Mouse (Mus musculus) thymus, postnatal 0 days (tissue): ENCODE results near the gene Tgm1. TPM values are rescaled to one million over a fixed set of nuclear protein-coding genes. Genes with fewer than 3 reads are reported as not detected.

ENCODE experiments used
- DNase-seq: peaks from one replicate; pipeline ENCODE4 v3.0.0-alpha.2; 2015; ENCODE audit warnings: low spot score
- polyA plus RNA-seq: library from polyadenylated mRNA; unstranded; fragments of >200 nt; fragmentation: Nextera tagmentation; extraction: Ambion mirVana; gene quantifications from 2 replicates; pipeline ENCODE4 v1.2.1, GENCODE M21; 2015

The Tgm1 gene
- polyA plus RNA-seq = 2.0 and 3.0 TPM in 2 replicates

DNA sequence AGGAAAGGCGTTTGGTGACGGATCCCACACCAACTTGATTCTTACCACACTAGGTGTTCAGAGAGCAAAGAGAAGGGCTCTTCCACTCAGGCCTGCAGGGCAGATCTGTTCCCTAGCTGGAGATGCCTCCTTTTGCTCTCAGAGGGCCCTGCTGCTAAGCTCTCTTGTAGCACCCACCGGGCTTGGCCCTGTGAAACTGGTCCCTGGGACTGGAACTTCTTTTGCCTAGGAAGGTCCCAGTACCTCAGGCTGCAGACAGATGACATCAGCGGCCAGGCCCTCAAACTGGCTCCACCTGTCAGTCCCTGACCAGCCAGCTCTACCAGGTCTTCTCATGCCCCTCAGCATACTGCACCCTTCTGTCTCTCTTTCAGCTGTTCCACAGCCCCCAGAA lies at the start of gene Tgm1:
TSS of gene Tgm1 (minus strand) at position 198 of the 394 bp plus-strand sequence.
- no peak for DNase-seq

- no peak for DNase-seq
Observed at GRCm38 (mm10) chr14:55763166-55763565, 49.4 kb upstream of the Tgm1 start.

DNA sequence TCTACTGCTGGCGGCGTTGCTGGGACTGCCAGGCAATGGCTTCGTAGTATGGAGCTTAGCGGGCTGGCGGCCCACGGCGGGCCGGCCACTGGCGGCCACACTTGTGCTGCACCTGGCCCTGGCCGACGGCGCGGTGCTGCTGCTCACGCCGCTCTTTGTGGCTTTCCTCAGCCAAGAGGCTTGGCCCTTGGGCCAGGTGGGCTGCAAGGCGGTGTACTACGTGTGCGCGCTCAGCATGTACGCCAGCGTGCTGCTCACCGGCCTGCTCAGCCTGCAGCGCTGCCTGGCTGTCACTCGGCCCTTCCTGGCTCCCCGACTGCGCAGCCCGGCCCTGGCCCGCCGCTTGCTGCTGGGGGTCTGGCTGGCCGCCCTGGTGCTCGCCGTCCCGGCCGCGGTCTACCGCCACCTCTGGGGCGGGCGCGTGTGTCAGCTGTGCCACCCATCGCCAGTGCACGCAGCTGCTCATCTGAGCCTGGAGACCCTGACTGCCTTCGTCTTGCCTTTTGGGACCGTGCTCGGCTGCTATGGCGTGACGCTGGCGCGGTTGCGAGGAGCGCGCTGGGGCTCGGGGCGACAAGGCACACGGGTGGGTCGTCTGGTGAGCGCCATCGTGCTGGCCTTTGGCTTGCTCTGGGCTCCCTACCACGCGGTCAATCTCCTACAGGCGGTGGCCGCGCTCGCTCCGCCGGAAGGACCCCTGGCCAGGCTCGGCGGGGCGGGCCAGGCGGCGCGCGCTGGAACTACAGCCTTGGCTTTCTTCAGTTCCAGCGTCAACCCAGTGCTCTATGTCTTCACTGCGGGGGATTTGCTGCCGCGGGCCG lies 48.5 kb upstream of the Tgm1 start:
- DNase-seq = peak; percentile 44

DNA sequence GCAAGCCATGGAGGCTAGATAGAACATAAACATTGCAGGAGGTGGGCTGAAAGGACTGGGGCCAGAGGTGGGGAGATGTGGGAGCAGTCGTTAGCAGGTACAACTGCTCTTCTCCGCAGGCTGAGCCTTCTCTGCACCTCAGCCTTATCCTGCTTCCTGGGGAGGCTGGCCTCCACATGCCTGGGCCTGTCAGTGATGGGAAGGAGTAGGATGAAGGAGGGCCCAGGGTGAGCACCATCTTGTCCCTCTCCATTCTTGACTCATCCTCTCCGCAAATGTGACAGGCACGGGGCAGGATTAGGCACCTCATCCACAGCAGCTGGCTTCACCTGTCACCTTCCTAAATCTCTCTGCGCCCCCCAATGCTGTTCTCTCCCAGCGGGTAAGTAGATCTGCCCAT lies 47.4 kb upstream of the Tgm1 start, which contains the start of gene Ltb4r2:
TSS of gene Ltb4r2 (plus strand) at position 266 of the 400 bp plus-strand sequence.
- no peak for DNase-seq

DNA sequence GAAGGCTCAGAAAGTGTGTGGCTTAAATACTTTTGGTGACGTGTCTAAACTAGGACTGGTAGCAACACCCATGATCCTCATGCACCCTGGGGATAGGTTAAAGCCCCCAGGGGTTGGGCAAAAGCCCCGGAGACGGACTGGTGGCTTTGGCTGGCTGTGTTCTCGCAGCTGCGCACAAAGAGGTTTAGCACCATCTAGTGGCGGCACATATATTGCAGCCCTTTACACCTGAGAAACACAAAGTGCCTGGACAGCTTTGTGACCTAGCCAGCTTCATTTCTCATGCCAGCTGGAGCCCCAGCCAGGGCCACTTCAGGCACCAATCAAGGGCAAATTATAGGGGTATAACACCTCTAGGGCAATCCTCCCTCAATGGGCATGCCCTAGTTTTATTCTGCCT lies 46.4 kb upstream of the Tgm1 start:
- DNase-seq = peak; percentile 85

DNA sequence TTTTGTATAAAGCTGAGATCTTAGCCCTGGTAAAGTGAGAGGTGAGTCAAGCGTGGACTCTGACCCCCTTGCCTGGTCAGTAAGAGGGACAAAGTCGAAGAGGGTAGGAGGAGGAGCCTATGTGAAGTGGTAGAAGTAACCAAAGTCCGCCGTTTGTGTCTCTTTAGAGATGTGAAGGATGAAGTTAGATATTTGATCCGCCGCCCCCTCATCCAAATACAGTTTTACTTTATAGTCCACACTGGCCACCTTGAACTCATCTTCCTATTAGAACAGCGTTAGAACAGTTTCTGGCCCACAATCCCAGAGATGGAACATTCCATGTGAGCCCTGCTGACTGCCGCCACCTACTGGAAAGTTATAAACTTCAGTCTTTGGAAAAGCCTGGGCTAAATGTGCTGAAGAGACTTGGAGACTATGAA lies 44.6 kb upstream of the Tgm1 start, which contains the start of gene Cideb:
TSS of gene Cideb (minus strand) at position 96 of the 422 bp plus-strand sequence.
- peak; percentile 46 for DNase-seq

- DNase-seq = no peak
Observed at GRCm38 (mm10) chr14:55757566-55757965, 43.8 kb upstream of the Tgm1 start.

- DNase-seq = no peak
Observed at GRCm38 (mm10) chr14:55747051-55747847, 33.5 kb upstream of the Tgm1 start.

DNA sequence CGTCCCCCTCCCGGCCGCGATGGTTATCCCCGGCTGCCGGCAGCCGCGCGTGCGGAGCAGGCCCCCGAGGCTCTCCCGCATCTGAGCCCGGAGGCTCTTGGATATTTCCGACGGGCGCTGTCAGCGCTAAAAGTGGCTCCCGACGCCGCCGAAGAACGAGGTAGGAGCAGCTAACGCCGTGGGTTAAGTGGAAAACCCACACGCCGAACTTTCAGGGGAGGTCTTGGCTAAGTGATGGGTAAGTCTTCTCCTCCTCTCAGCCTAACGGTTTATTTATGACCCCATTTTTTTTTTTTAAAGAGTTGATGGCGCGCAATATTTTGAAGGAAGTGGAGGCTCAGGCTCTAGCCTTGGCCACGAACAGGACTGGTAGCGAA lies 32.1 kb upstream of the Tgm1 start:
- no peak for DNase-seq

DNA sequence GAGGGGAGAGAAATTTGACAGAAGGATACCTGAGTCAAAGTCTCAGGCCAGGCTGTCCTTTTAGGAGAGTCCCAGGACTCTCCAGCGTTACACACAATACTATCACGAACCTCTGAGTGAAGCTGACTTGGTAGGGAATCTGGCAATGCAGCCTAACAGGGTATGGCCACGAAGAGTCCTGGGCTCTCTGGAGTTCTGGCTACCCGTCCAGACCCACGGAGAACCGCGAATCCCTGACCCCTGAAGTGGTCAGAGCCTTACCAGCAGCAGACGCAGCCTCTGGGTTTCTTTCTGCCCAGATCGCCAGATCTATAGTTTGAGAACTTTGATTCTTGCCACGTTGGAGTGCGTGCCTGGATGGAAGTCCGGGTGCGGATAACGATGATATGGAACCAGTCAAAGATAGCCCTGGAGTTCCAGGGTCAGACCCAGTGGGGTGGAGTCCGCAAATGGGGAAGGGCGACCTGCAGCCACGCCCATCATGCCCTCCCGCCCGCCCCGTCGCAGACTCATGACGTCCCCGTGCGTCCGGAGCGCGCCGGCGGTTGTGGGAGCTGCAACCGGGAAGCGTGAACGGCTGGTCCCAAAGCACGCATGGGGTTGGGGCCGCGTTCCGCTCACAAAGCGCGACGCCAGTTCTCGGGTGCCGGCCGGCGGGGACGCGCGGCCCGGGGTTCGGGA lies 31.6 kb upstream of the Tgm1 start, which contains the start of the genes Dhrs1 and Nop9:
TSS of gene Dhrs1 (minus strand) at position 511 of the 681 bp plus-strand sequence.
TSS of gene Nop9 (plus strand) at position 514 of the 681 bp plus-strand sequence.
- DNase-seq = peak; percentile 85

GRCm38 (mm10) chr14:55743711-55744110 lies 30.0 kb upstream of the Tgm1 start:
- peak; percentile 87 for DNase-seq

GRCm38 (mm10) chr14:55737086-55737687 lies 23.5 kb upstream of the Tgm1 start:
- no peak for DNase-seq

- no peak for DNase-seq
Observed at GRCm38 (mm10) chr14:55735758-55736157, 22.0 kb upstream of the Tgm1 start.

- DNase-seq = no peak
Observed at GRCm38 (mm10) chr14:55735334-55735733, 21.6 kb upstream of the Tgm1 start.

- DNase-seq = no peak
Observed at GRCm38 (mm10) chr14:55734869-55735268, 21.1 kb upstream of the Tgm1 start.

DNA sequence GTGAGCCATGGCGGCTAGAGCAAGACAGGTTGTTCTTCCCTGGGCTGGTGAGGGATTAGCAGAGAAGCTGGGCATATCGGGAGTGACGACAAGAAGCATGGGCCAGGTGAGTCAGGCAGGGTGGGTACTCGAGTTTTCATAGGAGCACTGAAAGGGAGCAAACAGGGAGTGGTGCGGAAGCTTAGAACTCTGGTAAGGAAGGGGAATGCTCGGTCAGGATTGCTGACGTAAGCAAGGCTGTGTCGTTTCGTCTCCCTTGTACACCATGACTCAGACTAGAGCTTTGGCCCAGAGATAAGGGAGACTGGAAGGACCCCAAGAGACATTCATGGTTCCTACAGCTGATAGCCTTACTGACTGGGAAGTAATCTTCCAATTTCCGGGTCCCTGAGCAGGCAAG lies 20.2 kb upstream of the Tgm1 start:
- no peak for DNase-seq

DNA sequence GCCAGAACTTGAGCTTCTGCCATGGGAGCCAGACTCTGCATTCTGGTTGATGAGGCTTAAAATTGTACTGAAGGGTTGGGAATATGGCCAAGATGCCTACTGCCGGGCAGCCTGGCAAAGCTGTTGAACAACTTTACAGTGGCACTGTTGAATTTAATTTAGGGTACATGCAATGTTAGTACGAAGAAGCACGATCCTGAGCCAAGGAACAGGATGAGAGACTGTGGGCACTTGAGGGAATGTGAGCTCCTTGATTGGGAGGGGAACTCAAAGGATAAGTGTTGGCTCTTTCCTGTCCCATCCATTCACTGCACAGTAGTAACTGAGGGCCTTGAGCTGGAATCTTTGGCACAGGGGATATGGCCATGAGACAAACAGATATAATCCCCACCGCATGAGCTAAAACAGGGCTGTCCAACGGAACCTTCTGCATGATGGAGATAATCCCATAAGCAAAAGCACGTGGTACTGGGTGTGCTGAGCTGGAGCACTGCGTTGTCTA lies 16.9 kb upstream of the Tgm1 start:
- DNase-seq = no peak

- DNase-seq = no peak
Observed at GRCm38 (mm10) chr14:55730116-55730515, 16.4 kb upstream of the Tgm1 start.

- no peak for DNase-seq
Observed at GRCm38 (mm10) chr14:55727889-55728685, 14.4 kb upstream of the Tgm1 start.

GRCm38 (mm10) chr14:55726261-55726660 lies 12.5 kb upstream of the Tgm1 start:
- DNase-seq = no peak
